Mouse (Mus musculus) gastrocnemius, postnatal 25 days (tissue): Measurements from ENCODE around the gene Olfr1437. TPM values are rescaled to one million over a fixed set of nuclear protein-coding genes. Genes with fewer than 3 reads are reported as not detected.
"Not testable (repeated sequence)": the region's sequence is repeated elsewhere in the genome, so short reads cannot be mapped to it uniquely, and the experiment has no call there.

Experiments
- DNase-seq: peaks from one replicate; pipeline ENCODE4 v3.0.0; 2022
- long read RNA-seq, 2 experiments: library from polyadenylated mRNA; stranded (forward); transcript quantifications; one replicate each; pipeline ENCODE4 v2.0.0; 2021
- total RNA-seq, 2 experiments: library from RNA; stranded (reverse); gene quantifications; 1 replicate in 1 of 2; 2 replicates in 1 of 2; pipeline ENCODE4 v1.2.3; 2021

The Olfr1437 gene
- total RNA-seq, result not detected
- long read RNA-seq, experiment 1, result 0 reads
- long read RNA-seq, experiment 2, result 0 reads

DNA sequence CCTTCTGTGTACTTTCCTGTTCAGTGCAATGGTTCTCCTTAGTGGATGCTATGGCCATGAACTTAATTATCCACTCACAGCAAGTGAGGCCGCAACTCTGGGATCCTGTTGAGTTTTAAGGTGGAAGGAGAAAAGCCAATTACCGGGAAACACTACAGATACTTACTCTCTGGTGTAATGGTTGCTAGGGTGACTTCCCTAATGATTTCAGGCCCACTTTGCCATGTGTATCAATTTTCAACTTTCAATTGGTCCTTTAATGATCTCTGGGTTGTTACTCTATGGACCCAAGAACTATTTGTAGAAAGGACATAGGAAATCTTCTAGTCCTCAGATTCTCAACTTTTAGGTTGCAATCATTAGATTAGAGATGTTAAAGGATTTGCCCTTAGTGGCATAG, at the start of gene Olfr1437:
Gene Olfr1437 (minus strand): TSS at position 101 of the 400 bp plus-strand sequence.
- DNase-seq, result no peak

DNA sequence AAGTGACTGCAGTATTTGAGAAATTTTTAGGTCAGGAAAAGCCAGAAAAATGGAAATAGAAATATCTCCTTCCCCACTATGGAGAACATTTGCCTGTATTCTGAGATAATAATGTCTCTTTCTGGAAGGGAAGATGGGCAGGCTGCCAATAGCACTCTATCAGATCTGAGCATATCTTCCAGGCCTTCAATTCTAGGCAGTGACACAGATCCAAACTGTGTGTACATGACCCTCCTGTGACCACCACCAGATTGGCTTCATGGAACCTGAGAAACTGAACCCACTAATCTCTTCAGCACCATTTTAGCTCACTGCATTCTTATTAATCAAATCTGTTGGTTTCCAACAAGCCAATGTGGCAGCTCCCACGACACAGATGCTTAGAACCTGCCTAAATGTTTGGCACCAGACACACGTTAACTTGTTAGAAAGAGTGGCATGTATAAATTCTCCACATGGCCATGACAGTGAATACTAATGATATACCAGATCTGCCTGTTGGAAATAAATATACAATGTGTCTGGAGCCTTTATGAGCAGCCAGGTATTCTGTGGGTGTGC, 49.6 kb upstream of the Olfr1437 start:
- no peak for DNase-seq

DNA sequence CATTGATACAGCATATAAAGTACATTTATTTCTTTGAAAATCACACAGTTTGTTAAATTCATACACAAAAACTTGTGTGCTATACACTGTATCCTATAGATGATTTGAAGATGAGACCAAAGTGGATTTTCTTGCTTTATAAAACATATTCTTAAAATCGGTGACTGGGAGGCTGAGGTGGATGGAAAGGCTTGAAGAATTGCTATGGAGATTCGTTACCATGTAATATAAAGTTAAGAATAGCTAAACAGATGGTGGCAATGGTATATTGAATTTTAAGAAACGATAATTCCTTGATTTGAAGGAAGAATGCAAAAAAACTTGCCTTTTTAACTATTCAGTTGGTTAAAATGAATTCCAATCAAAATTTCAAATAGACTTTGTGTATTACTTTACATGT, 48.1 kb upstream of the Olfr1437 start:
- DNase-seq, result no peak

DNA sequence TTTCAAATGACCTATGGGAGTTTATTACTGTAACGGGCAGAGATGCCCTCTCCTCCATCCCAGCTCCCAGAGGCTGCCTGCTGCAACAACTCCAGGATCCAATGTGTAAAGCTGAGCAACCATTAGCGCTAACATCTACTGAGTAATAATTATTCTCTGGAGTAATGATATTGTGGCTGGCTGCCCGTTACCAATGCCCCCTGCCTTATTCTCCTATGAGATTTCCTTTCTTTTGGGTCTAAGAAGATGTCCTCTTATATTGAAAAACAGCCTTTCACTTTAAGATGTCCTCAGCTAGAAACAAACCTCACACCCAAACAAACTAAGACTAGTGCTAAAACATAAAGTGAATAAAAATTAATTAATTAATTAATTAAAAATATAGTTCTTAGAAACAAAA, 10.9 kb upstream of the Olfr1437 start, which contains the start of gene Olfr1438-ps1:
Gene Olfr1438-ps1 (minus strand): TSS at position 101 of the 400 bp plus-strand sequence.
- DNase-seq, result no peak

DNA sequence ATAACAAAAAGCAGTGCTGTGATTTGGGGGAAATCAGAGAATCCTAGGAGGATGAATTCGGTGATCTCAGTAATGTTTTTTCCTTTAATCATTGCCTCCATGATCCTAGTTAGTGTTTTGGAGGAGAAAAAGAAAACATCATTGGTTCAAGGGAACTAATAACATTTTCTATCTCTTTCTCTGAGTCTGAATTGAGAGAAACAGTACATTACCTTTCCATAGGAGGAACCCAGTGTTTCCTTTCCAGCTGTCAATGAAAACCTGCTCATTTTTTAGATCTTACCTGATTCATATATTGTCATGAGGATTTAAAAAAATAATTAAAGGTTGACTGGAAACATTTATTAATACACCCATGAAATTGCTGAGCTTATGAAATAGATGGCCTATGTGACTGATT, 25.9 kb downstream of the Olfr1437 start, which contains the start of gene Olfr1436:
Gene Olfr1436 (minus strand): TSS at position 101 of the 400 bp plus-strand sequence.
- DNase-seq, result not testable (repeated sequence)

DNA sequence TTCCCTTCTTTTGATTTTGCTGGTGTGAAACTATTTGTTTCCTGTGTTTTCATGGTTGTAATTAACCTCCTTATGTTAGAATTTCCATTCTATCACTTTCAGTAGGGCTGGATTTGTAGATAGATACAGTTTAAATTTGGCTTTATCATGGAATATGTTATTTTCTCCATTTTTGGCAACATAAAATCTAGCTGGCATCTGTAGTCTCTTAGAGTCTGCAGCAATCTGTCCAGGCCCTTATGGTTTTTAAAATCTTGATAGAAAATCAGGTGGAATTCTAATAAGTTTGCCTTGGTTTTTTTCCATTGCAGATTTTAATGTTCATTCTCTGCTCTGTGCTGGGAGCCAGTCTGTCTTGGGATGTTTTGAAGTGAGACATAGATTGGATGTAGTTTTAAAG, 31.9 kb downstream of the Olfr1437 start:
- DNase-seq, result no peak

DNA sequence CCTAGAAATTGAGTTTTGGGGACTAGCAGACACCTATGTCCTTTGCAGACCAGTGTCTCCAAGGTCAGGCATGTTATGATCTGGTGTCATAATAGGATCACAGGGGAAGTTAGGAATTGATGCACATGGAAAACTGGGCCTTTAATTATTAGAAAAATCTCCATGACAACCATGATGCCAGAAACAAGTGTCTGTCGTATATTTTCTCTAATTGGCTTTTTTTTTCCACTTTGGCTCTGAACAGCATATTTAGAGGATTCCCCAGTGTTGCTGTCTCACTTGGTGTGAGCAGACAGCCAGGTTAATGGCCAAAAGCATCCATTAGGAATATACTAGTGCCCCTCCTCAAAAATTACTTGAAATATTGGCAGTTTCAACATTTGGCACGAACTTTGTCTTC, 45.3 kb downstream of the Olfr1437 start, which contains the start of gene Olfr1434:
Gene Olfr1434 (plus strand): TSS at position 301 of the 400 bp plus-strand sequence.
- no peak for DNase-seq

Other genes with a start within 250 kb of the Olfr1437 start
- gene Olfr1425, start 247.4 kb downstream of the Olfr1437 start, total RNA-seq, result not detected
- gene Olfr1426, start 233.1 kb downstream of the Olfr1437 start, total RNA-seq, result not detected
- not detected for gene Olfr1427, start 221.8 kb downstream of the Olfr1437 start, total RNA-seq
- not detected for gene Olfr1428, start 209.2 kb downstream of the Olfr1437 start, total RNA-seq
- not detected for gene Olfr76, start 201.9 kb downstream of the Olfr1437 start, total RNA-seq
- gene Olfr1555-ps1, start 155.0 kb downstream of the Olfr1437 start, total RNA-seq, result not detected
- not detected for gene Olfr1431, start 124.5 kb downstream of the Olfr1437 start, total RNA-seq
- gene Olfr1432, start 92.5 kb downstream of the Olfr1437 start, total RNA-seq, result not detected
- not detected for gene Olfr262, start 83.4 kb downstream of the Olfr1437 start, total RNA-seq
- not detected for gene Olfr235, start 64.1 kb downstream of the Olfr1437 start, total RNA-seq
- gene Olfr1434, start 45.2 kb downstream of the Olfr1437 start, total RNA-seq, result not detected
- not detected for gene Olfr1436, start 26.0 kb downstream of the Olfr1437 start, total RNA-seq
- gene Olfr1438-ps1, start 10.8 kb upstream of the Olfr1437 start, total RNA-seq, result not detected
- not detected for gene Olfr1440, start 62.2 kb upstream of the Olfr1437 start, total RNA-seq
- not detected for gene Olfr1441, start 92.3 kb upstream of the Olfr1437 start, total RNA-seq
- not detected for gene Pfpl, start 102.8 kb upstream of the Olfr1437 start, total RNA-seq
- gene Mpeg1, start 135.7 kb upstream of the Olfr1437 start, total RNA-seq, result under 1 TPM; 0.74 to 0.88 TPM
- gene Dtx4, start 176.4 kb upstream of the Olfr1437 start, total RNA-seq, result 1 to 10 TPM; 6.2 to 6.7 TPM
- 1 to 10 TPM; 2.5 to 3.9 TPM for gene Fam111a, start 220.6 kb upstream of the Olfr1437 start, total RNA-seq